Mouse (Mus musculus): ENCODE measurements around the gene Jade2.

Gene Jade2

DNA sequence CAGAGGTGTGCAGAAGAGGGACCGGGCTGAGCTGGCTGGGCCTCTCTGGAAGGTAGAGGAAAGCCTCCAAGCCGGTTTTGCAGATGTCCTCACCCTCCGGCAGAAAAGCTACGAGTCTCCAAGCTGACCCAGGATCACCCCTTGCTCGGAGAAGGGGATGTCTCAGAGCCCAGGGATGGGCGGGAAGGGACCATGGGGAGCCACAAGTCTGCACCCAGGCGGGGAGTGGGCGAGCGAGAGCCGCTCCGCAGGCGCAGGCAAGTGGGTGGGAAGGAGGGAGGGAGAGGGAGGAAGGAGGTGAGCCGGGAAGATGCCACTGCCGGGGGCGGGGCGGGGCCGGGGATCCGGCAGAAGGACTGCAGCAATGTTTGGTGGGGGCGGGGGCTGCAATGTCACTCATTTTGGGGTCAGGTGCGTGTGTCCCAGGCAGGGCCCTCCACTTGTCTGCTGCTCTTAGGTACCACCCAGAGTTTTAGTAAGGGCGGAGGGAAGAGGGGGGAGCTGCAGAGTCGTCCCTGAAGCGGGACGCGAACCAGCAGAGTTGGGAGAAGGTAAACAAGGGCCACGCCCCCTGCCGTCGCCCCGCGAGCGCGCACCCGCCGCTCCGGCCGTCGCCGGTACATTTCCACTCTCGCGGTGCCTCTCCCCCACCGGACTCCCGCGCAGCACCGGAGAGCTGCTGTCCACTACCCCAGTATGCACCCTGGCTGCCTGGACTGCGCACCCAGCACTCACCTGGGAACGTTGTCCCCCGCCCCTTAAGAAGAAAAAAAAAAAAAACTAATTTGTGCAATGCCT is 1.4 kb downstream of the Jade2 start:
- peak; percentile 85 for DNase-seq

DNA sequence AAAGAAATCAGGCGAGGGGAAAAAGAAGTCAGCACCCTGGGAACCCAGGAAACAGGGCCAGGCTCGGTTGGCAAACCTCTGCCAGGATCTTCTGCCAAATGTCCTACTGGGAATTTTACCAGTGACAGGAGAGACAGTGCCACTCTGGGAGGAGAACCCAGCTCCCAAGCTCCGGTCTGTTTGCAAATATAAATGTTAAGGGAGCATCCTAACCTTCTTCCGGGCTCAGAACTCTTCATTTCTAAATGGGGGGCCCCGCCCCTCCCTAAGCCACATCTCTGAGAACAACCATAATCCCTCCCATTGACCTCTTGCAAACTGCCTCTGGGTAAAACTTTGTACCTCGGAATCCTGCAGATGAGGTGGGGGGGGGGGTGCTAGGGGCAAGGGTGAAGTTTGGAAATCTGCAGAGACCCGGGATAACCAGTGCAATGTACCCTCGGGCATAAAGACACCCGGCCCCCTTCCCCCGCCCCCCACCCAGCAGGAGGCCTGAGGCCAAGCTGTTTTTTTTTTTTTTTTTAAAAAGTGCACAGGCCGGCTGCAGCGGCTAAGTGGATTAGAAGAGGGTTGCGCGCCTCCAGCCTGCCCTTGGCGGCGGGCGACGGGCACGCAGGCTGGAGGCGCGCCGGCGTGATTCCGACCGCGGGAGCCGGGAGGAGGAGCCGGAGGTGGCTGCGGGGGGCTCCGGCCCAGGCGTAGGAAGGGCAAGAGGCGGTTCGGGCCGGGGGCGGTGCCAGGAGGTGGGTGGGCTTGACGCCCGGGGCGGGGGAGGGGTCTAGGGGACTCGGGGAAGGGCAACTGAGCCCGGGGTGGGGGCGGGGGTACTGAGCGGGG is 2.3 kb downstream of the Jade2 start:
- peak; percentile 92 for DNase-seq

DNA sequence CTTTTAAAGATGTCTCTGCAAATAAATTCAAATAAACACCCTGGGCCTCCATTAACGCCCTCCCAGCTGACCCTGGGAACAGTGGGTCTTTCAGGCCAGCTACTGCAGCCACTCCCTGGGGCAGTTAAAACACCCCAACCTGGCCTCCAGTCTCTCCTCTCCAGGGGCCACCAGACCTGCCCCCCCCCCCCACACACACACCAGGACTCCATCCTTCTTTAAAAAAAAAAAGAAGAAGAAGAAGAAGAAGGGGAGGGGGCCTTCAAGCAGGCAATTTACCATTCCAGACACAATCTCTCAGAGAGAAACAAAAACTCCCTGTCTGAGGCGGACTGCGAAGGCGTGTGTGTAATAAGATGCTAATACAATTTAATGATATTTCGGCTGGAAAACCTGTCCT is 4.9 kb downstream of the Jade2 start:
- DNase-seq, result no peak

DNA sequence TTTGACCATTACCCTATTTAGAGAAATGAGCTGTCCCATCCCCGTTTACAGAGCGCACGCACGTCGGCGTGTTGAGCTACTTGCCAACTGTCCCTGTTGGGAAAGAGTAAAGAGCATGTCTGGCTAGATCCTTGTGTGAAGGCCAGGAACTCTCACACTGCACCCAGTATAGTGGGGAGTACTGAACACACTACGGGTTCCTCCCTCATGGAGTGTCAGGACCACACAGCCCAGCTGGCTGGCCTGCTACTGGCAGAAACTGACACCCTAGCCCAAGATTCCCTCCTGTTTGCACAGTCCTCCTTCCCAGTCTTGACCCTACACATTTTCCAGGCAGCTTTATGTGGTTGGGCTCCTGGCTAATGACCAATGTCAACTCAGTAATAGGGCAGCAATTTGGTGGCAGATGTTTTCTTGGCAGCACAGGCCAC is 5.3 kb downstream of the Jade2 start:
- DNase-seq, result peak; percentile 57

DNA sequence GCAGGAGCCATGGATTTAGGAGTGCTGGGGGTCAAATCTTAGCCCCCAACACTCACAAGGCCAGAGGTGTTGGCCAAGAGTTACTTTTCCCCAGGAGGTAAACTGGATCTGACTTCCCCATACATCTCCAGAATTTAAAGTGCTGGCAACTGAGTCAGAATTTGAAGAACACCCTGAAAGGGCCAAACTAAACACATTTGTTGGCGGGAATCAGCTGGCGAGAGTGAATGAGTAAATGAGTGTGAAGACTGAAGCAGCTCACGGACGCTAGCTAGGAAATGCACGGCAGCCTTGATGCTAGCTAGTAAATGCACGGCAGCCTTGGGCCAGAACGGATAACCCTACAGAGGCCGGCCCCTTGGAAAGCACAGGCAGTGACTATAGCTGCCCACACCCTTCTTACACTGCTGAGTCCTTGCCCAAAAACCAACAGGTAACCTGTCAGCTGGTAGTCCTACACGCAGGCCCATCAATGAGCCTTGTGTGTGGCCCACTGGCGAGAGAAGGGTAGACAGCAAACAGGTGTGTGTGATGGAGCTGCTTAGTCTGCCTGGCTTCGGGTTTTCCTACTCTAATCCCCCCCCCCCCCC is 6.6 kb downstream of the Jade2 start:
- DNase-seq, result no peak

DNA sequence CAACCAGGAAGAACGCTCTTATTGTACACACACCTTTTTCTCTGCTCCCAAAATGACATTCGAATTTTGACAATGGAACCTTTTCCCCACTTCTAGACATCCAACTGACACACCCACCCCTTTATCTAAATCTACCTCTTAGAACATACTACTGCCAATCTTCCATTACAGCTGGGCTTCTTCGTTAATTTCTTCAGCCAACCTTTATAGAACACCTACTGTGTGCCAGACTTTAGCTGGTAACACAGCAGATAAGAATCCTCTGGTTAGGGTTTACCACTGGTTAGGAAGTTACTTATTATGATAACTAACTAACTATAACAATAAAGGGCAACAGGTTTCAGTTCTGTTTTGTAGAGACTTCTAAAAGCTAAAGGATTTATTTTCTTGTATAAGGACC is 9.1 kb downstream of the Jade2 start:
- no peak for DNase-seq

DNA sequence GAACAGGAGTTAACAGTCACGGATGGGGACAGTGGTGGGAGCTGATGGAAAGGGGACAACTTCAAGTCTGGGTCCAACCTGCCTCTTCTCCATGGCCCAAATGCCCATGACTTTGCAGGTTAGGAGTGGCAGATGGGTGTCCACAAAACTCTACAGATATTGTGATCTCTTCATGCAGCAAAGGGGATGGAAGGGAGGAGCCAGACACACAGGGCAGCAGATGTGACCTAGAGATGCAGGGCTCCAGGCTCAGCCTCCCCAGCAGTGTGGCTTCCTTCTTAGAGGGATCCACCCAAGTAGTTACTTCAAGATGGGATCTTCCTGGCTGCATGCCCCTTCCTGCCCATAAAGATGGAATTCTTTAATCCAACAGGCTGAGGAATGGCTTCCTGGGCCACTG is 9.6 kb downstream of the Jade2 start:
- DNase-seq, result no peak

DNA sequence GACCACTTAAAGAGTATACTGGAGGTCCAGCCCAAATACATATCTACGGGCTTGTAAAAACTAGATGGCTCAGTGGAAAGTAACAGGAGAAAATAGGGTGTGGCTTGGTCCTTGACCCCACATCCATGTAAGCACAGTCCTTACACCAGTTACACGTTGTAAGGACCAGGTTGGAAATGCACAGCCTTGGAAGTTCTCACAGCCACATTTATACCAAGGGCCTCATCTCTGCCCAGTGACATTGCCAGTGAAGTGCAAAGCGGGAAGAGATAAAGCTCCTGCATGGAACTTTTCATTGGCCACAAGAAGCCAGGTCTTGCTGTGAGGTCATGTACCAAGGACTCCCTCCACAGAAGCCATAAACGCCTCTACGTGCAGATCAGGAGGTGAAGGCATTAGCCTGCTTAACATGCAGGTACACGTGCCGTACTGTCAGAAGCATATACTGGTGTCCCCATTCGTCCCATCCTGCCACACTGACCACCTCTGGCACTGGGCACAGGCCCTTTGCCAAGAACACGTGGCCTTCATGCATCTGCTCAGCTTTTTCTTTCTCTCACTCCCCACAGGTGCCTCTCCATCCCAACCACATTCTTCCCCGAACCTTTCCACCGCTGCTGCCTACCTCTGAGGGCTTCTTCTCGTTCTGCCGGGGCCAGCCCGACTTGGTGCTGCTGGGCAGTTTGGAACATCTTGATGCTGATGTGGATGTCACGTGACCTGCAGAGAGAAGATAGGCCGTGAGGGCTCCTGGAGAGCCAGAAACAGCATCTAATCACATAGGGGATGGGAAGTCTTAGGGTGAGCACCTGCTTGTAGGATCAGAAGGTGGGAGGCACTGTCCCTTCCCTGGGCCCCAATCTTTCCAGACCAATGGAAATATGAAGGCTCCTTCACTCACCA is 11.2 kb downstream of the Jade2 start:
- DNase-seq, result no peak

DNA sequence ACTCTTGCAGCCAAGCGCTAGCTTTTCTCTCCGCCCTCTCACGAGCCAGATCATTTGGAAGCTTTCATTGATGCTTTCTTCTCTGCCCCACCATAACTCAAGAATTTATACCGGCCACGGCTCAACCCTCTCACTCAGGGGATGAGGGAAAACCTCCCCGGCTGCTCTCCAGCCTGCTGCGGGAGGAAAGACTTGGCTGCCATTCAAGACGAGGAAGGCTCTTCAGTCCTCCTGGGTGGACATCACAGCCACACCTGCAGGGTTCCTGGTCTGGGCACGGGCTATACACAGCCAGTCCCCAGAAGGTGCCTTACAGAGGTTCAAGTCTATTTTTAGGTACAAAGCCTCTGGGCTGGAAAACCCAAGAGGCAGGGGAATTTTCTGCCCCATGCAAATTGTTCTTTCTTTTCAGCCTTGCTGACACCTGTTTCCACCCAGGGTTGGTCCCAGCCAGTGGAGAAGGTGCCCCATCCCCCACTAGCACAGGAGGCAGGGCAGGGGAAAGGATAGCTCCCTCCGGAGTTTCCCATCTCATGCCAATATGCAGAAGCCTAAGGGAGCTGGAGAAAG is 12.8 kb downstream of the Jade2 start:
- no peak for DNase-seq

DNA sequence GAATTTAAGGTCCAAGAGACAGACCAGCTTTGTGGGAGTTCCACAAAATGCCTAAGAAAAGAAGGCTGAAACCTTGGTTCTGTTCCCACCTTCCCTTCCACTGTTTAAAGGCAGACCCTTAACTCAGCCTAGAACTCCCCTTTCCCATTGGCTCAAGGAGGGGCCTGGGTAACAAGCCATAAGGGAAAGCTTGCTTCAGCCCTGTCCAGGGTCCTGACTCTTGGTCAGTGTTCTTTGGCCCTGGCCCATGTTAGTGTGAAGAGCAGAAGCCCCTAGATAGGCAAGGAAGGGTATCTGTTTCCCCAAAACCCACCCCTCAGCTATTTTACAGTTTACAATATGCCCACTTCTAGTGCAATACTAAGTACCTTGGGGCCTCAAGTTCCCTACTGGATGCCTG is 13.6 kb downstream of the Jade2 start:
- DNase-seq, result peak; percentile 55

DNA sequence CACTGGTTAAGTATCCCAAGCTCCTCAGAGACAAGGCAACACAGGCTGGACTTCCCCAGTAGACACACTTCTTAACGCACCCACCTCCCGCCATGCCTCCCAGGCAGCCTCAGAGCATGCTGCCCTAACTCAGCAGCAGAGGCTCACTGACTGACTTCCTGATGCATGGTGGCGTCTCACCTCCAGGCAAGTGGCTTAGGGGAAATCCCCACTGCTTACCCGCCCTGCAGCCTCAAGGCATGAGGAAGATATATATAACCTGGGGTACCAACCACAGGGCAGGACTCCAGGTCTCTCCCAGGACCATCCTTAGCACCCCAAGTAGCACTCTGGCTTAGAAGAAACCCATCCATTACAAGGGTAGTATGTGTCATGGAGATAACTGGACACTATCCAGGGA is 14.3 kb downstream of the Jade2 start:
- no peak for DNase-seq

DNA sequence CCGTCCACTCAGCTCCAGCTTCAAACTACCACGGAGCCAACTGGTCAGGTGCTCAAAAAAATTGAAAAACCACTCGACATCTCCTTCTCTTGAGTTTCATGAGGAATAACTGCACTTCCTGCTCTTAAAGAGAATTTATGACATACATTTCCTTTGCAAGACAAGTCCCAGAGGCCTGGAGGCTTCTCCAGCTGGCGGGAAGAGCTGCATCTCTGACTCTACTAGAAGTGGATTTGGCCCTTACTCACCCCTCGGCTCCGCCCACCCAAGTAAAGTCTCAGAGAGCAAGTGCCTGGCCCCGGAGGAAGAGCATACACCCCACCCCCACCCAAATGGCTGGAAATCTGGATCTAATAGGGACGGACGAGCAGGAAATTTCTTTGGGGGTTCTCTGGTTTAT is 16.3 kb downstream of the Jade2 start:
- DNase-seq, result peak; percentile 85

DNA sequence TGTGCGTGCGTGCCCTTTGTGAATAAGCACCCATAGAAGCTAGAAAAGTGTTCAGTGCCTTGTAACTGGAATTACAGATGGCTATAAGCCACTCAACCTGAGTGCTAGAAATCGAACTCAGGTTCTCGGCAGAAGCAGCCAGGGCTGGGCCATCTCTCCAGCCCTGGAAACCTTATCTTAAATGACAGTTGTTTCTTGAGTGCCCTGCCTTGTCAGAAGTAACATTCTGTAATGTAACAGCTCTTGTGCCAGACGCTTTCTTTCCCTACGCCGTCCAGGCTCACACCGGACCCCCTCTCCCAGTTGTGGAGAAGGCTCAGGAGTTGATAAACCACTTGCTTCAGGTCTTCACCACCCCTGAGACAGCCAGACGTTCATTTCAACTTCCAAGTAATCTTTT is 16.8 kb downstream of the Jade2 start:
- DNase-seq, result no peak

DNA sequence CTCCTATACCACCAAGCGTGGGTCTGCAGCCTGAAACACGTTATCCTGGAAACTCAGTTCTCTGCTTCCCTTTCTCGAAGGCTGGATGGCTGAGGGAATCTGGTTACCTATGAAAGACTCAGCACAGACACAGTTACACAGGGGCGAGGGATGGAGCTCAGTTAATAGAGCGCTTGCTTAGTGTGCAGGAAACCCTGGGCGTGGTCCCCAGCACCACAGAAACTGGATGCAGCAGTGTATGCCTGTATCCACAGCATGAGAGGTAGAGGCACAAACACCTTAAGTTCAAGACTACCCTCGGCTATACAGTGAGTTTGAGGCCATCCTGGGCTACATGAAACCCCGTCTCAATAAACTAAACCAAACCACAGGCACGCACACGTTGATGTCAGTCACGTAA is 17.5 kb downstream of the Jade2 start:
- DNase-seq, result no peak

DNA sequence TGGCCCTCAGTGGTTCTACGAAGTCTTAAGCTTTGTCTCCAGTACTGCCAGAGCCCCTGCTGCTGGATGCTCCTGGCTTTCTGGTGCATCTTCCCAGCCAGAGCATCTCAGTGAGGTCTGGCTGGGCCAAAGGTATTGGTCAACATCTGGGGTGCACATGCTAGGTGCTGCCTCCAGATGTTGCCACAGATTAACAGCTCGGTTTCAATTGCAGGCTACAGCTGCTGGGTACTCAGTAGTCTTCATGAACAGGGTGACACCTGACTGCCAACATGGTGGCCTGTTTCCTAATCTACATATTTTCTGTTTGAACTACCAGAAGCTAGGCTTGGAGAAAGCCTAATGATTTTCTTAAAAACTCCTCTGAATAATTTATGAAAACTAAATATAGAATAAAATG is 18.3 kb downstream of the Jade2 start:
- DNase-seq, result no peak

DNA sequence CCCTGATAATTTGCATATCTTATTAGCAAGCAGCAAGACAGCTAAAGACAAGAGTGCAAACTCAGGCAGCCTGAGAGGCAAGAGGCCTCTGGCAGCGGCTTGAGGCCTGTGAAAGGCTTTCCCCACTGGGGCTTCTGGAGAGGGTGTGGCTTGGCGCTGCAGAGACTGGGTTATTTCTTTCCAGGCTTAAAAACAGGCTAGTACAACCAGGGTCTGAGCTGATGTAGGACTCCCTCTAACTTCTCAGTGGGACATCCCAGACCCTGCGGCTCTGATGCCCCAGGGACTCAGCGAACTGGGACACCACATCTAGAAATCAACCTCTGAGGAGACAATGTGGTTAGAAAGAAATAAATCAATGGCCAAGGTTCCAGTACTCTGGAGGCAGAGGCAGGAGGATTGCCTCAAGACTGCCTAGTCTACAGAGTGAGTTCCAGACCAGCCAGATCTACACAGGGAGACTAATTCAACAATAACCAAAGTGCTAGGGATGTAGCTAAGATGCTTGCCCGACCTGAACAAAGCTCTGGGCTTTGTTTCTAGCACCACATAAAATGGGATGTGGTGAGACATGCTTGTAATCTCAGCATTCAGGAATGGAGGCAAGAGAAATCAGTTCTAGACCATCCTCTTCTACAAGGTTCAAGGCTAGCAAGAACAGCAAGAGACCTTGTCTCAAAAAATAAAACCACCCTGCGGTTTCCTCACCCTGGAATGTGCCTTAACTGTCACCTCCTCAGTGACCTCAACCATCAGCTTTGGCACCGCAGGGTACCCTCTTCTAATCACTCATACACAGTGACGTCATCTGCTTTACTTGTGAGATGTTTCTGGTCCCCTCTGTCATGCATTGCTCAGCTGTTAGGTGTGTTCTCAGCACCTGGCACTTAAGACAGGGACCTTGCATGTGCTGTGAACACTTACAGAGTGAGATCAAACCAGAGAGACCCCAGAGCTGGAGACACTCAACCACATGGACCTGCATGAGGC is 20.0 kb downstream of the Jade2 start:
- DNase-seq, result peak; percentile 37

DNA sequence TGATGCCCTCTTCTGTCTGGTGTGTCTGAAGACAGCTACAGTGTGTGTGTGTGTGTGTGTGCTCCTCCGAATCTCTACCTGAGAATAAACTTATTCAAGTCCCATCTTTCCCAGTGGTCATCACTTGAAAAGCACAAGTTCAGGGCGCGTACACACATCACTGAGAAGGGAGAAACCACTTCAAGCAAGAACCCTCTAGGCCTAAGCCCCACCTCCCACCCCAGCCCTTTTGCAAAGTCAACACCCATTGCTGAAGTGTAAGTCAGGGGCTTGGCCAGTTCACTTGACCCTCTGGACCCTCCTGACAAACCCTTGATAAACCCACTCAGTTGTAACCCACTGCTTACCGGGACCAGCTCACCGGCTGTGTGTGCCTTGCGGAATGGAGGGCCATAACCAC is 20.9 kb downstream of the Jade2 start:
- no peak for DNase-seq

DNA sequence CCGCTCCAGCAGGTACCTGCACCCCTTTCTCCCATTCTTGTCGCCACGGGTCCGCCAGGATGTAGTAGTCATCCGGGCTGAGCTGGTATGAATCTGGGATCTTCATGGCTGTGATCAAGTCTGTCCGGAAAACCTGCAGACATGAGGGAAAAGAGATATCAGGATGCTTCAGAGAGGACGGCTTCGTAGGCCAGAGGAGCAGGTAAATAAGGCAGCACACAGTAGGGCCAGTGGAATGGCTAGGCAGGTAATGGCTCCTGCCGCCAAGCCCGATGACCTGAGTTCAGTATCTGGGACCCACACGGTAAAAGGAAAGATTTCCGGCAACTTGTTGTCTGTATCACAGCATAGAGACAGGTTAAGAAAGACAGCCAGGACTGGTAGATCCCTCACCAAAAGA is 21.9 kb downstream of the Jade2 start:
- no peak for DNase-seq

DNA sequence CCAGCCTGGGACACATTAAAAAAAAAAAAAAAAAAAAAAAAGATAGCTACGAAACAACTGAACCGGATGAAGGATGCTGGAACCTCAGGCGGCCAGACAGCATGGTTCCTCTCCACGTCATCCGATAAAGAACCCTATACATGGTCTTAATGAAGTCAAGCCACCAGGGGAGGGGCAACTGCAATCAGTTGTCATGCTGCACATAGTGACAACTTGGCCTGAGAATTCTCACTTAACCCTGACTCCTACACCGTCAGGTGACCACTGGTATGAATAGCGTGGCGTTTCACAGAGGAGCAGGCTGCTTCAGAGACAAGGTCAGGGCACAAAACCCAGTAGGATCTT is 23.4 kb downstream of the Jade2 start:
- no peak for DNase-seq

DNA sequence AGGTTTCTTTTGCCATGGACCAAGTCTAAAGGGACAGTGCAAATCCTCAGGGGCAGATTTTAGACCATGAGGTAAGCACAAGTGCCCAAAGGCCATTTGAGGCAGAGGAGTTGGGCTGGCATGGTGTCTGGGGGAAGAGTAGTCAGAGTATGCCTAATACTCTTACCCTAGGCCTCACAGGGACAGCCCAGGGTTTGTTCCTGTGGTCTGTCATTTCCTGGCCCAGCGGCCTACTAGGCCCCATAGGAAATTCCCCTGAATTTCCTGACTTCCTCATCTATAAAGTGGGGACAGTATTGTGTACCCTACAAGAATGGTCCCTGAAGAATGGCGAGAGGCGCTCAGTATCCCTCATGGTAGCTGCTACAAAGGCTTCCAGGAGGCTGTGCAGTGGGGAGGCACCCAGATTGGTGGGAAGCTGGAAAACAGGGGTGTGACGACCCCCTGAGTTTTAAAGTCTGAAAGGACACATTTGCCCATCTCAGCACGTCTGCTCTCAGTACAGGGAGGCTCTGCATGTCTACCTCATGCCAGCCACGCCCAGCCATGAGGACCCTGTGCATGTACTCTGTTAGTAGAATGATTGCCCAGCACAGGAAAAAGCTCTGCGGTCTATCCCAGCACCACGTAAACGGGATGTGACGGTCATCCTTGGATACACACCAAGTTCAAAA is 23.9 kb downstream of the Jade2 start:
- no peak for DNase-seq

DNA sequence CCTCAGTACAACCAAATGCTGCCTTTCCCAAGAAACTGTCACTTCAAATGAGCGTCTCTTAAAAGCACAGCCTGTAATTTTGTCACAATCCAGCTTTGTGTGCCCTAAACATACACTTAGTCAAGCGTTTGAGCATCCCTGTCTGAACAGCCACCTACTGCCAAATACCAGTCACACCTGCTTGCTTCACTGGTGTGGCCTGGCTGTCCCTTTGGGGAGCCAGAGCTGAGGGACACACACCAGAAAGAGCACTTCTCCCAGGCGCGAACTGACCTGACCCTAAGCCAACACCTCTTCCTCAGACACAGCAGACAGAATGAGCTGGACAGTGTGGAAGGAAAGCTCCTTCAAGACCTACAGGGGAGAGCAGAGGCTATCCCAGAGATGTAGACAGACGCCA is 24.5 kb downstream of the Jade2 start:
- DNase-seq, result no peak

Measured in kidney, postnatal 10 days (tissue).